Mouse (Mus musculus): ENCODE measurements around the gene Mpst. TPM values are rescaled to one million over a fixed set of nuclear protein-coding genes. Genes with fewer than 3 reads are reported as not detected.

The Mpst gene
- polyA plus RNA-seq, 1 experiment from 2014 or later, result 2.0 TPM

- H3K4me3 ChIP-seq, result no peak overlapping the region
- no peaks in the 10 kb centered on the region for H3K9me3 ChIP-seq
- no peak overlapping the region for H3K27ac ChIP-seq (replicated peaks)
- no peaks in the 10 kb centered on the region for H3K36me3 ChIP-seq
- H3K27me3 ChIP-seq, result 0 out of 2 replicates have a peak, but pooled peaks cover 7% of the 10 kb centered on the region
- 91% methylated on average over 19 of the region's 19 CpGs for WGBS
- H3K4me1 ChIP-seq, result peaks cover 8% of the 10 kb centered on the region
- ATAC-seq (ENCODE audit: low FRiP score, low read depth), result no peak
- no peak overlapping the region for H3K9ac ChIP-seq (replicated peaks)
- H3K4me2 ChIP-seq (replicated peaks), result no peak overlapping the region
Measured at GRCm38 (mm10) chr15:78442231-78442630, 36.0 kb downstream of the Mpst start.

DNA sequence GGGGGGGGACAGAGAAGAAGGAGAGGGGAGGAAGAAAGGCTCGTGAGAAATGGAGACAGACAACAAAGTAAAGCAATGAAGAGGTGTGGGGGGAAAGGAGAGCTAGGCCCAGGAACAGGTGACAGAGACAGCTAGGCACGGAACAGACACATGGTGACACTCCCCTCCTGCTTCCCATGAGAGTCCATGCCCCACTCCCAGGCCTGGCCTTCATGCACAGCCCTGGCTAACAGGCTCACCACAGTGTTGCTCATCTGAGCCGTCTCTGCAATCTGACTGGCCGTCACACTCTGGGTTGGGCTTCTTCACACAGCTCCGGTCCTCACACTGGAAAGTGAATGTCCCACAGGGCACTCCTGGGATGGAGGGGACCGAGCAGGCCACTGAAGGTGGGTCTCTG lies 37.6 kb downstream of the Mpst start:
- Histone ChIP-seq H3K4me1 (peaks cover 3% of the 10 kb centered on the region; the same call in 1 of the 2 replicates), H3K4me2 (replicated peaks) (no peak overlapping the region), H3K27me3 (no peaks in the 10 kb centered on the region), H3K27ac (replicated peaks) (no peak overlapping the region), H3K9ac (replicated peaks) (no peak overlapping the region), H3K36me3 (no peaks in the 10 kb centered on the region), H3K9me3 (no peaks in the 10 kb centered on the region), H3K4me3 (no peak overlapping the region)
- WGBS, result 57% methylated on average over 6 of the region's 6 CpGs
- no peak for ATAC-seq (ENCODE audit: low FRiP score, low read depth)

GRCm38 (mm10) chr15:78447121-78447520 lies 40.9 kb downstream of the Mpst start:
- WGBS, result 31% methylated on average over 7 of the region's 7 CpGs
- Histone ChIP-seq H3K4me1 (peaks cover 13% of the 10 kb centered on the region; the same call in 1 of the 2 replicates), H3K9me3 (no peaks in the 10 kb centered on the region), H3K9ac (replicated peaks) (0 out of 2 replicates have a peak overlapping the region, but pooled peaks have one; percentile 2), H3K27me3 (no peaks in the 10 kb centered on the region), H3K27ac (replicated peaks) (no peak overlapping the region), H3K4me2 (replicated peaks) (no peak overlapping the region), H3K36me3 (no peaks in the 10 kb centered on the region), H3K4me3 (no peak overlapping the region)
- no peak for ATAC-seq (ENCODE audit: low FRiP score, low read depth)

GRCm38 (mm10) chr15:78447746-78448535 lies 41.7 kb downstream of the Mpst start:
- Histone ChIP-seq H3K27ac (replicated peaks) (peak overlapping the region; percentile 68), H3K4me2 (replicated peaks) (peak overlapping the region; percentile 56), H3K36me3 (no peaks in the 10 kb centered on the region), H3K9ac (replicated peaks) (peak overlapping the region; percentile 34), H3K4me1 (peaks cover 13% of the 10 kb centered on the region; the same call in 1 of the 2 replicates), H3K9me3 (no peaks in the 10 kb centered on the region), H3K4me3 (peak overlapping the region; percentile 27), H3K27me3 (no peaks in the 10 kb centered on the region)
- peak; percentile 32; the same call in 1 of the 2 replicates for ATAC-seq (ENCODE audit: low FRiP score, low read depth)
- 2% methylated on average over 22 of the region's 22 CpGs for WGBS

- 68% methylated on average over 6 of the region's 6 CpGs for WGBS
Measured at GRCm38 (mm10) chr15:78449131-78449530, 42.9 kb downstream of the Mpst start.

DNA sequence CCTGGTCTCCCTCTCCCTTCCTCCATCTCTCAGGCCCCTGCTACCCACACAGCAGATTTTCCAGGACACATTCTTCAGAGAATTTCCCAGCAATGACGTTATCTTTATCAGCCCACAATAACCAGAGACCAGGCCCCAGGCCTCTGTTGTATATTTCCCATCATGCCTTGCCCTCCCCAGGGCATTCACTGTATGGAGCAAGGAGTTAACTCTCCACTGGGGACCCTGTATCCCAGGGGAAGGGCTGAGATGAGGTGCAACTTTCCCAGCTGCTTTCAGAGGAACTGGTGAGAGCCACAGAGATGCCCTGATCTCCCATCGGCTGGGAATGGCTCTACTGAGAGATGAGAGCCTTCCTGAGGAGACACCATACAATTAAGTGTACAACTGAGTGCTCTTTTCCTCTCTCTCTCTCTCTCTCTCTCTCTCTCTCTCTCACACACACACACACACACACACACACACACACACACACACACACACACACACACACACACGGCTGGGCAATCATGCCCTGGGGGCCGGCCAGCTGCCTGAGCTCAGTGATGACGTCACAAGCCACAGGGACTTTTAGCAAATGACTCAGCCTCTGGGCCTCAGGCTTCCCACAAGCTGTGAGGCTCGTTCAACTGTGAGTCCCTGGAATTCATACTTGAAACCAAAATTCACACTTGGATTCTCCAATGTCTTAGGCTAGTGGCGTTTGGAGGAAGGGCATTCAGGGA lies 43.6 kb downstream of the Mpst start:
- H3K27me3 ChIP-seq, result no peaks in the 10 kb centered on the region
- peaks cover 13% of the 10 kb centered on the region; the same call in 1 of the 2 replicates for H3K4me1 ChIP-seq
- no peak overlapping the region; the same call in 1 of the 2 replicates for H3K27ac ChIP-seq (replicated peaks)
- H3K4me2 ChIP-seq (replicated peaks), result no peak overlapping the region
- H3K36me3 ChIP-seq, result no peaks in the 10 kb centered on the region
- WGBS, result 51% methylated on average over 7 of the region's 7 CpGs
- H3K4me3 ChIP-seq, result no peak overlapping the region
- H3K9me3 ChIP-seq, result no peaks in the 10 kb centered on the region
- no peak for ATAC-seq (ENCODE audit: low FRiP score, low read depth)
- H3K9ac ChIP-seq (replicated peaks), result no peak overlapping the region

More at GRCm38 (mm10) chr15:78449131-78449530, 42.9 kb downstream of the Mpst start:
- Histone ChIP-seq H3K9me3 (no peaks in the 10 kb centered on the region), H3K4me3 (no peak overlapping the region), H3K4me2 (replicated peaks) (no peak overlapping the region), H3K9ac (replicated peaks) (no peak overlapping the region), H3K36me3 (no peaks in the 10 kb centered on the region), H3K4me1 (peaks cover 13% of the 10 kb centered on the region; the same call in 1 of the 2 replicates), H3K27ac (replicated peaks) (no peak overlapping the region; the same call in 1 of the 2 replicates), H3K27me3 (no peaks in the 10 kb centered on the region)
- no peak for ATAC-seq (ENCODE audit: low FRiP score, low read depth)

DNA sequence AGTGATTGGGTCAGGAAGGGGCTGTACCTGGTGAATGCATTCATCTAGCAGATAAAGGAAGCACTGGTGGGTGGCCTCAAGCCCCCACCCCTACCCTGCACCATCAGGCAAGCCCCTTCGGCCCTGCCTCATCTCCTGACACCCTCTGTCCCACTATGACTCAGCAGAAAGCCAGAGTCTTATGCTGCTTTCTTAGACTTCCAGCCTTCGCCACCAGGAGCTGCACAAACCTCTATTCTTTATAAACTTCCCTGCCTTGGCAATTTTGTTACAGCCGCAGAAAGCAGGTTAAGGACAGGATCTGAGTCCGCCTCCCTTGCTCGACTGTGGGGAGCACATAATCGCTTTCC lies 44.2 kb downstream of the Mpst start:
- no peak overlapping the region for H3K4me2 ChIP-seq (replicated peaks)
- H3K36me3 ChIP-seq, result no peaks in the 10 kb centered on the region
- WGBS, result 88% methylated on average over 6 of the region's 6 CpGs
- H3K27ac ChIP-seq (replicated peaks), result no peak overlapping the region
- ATAC-seq (ENCODE audit: low FRiP score, low read depth), result no peak
- no peaks in the 10 kb centered on the region for H3K27me3 ChIP-seq
- H3K9me3 ChIP-seq, result no peaks in the 10 kb centered on the region
- H3K4me3 ChIP-seq, result no peak overlapping the region
- peaks cover 13% of the 10 kb centered on the region; the same call in 1 of the 2 replicates for H3K4me1 ChIP-seq
- H3K9ac ChIP-seq (replicated peaks), result no peak overlapping the region

GRCm38 (mm10) chr15:78451201-78451600 lies 45.0 kb downstream of the Mpst start:
- Histone ChIP-seq H3K36me3 (no peaks in the 10 kb centered on the region), H3K4me2 (replicated peaks) (no peak overlapping the region), H3K4me1 (peaks cover 13% of the 10 kb centered on the region; the same call in 1 of the 2 replicates), H3K4me3 (no peak overlapping the region), H3K9me3 (no peaks in the 10 kb centered on the region), H3K9ac (replicated peaks) (no peak overlapping the region), H3K27ac (replicated peaks) (no peak overlapping the region), H3K27me3 (no peaks in the 10 kb centered on the region)
- 87% methylated on average over 2 of the region's 2 CpGs for WGBS
- ATAC-seq (ENCODE audit: low FRiP score, low read depth), result no peak

- no peak overlapping the region for H3K9ac ChIP-seq (replicated peaks)
- no peak overlapping the region for H3K4me2 ChIP-seq (replicated peaks)
- H3K9me3 ChIP-seq, result no peaks in the 10 kb centered on the region
- 92% methylated on average over 3 of the region's 3 CpGs for WGBS
- H3K27me3 ChIP-seq, result no peaks in the 10 kb centered on the region
- H3K4me3 ChIP-seq, result no peak overlapping the region
- ATAC-seq (ENCODE audit: low FRiP score, low read depth), result no peak
- peaks cover 12% of the 10 kb centered on the region; the same call in 1 of the 2 replicates for H3K4me1 ChIP-seq
- no peak overlapping the region for H3K27ac ChIP-seq (replicated peaks)
- no peaks in the 10 kb centered on the region for H3K36me3 ChIP-seq
Measured at GRCm38 (mm10) chr15:78452929-78453328, 46.7 kb downstream of the Mpst start.

DNA sequence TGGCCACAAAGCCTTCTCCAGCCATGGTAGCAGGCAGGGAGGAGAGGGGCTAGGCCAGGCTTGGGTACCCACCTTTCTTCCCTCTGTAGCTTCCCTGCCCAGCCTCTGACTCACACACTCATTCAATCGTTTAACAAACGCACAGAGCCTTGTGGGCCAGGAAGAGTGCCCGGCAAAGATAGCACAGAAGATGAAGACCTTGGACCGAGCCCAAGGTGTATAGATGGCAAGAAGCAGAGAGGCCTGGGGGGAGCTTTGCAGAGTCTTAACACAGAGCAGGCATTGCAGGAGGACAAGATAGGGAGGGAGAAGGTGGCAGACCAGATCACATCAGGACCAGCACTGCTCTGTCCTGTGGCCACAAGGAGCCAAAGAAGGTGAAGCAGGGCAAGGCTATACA lies 49.0 kb downstream of the Mpst start:
- peaks cover 5% of the 10 kb centered on the region; the same call in 1 of the 2 replicates for H3K4me1 ChIP-seq
- 83% methylated on average over 4 of the region's 4 CpGs for WGBS
- no peaks in the 10 kb centered on the region for H3K36me3 ChIP-seq
- H3K4me2 ChIP-seq (replicated peaks), result no peak overlapping the region
- H3K9ac ChIP-seq (replicated peaks), result no peak overlapping the region
- no peaks in the 10 kb centered on the region for H3K9me3 ChIP-seq
- no peak overlapping the region for H3K27ac ChIP-seq (replicated peaks)
- ATAC-seq (ENCODE audit: low FRiP score, low read depth), result no peak
- H3K4me3 ChIP-seq, result no peak overlapping the region
- H3K27me3 ChIP-seq, result no peaks in the 10 kb centered on the region

GRCm38 (mm10) chr15:78456051-78456450 lies 49.8 kb downstream of the Mpst start:
- no peaks in the 10 kb centered on the region for H3K9me3 ChIP-seq
- no peak overlapping the region for H3K4me2 ChIP-seq (replicated peaks)
- H3K9ac ChIP-seq (replicated peaks), result no peak overlapping the region
- H3K4me3 ChIP-seq, result no peak overlapping the region
- ATAC-seq (ENCODE audit: low FRiP score, low read depth), result no peak
- no peaks in the 10 kb centered on the region for H3K4me1 ChIP-seq
- 71% methylated on average over 7 of the region's 7 CpGs for WGBS
- no peaks in the 10 kb centered on the region for H3K27me3 ChIP-seq
- no peak overlapping the region for H3K27ac ChIP-seq (replicated peaks)
- no peaks in the 10 kb centered on the region for H3K36me3 ChIP-seq

- ATAC-seq (ENCODE audit: low FRiP score, low read depth), result no peak
- H3K36me3 ChIP-seq, result no peaks in the 10 kb centered on the region
- no peak overlapping the region for H3K27ac ChIP-seq (replicated peaks)
- no peak overlapping the region for H3K9ac ChIP-seq (replicated peaks)
- H3K4me3 ChIP-seq, result no peak overlapping the region
- H3K4me2 ChIP-seq (replicated peaks), result no peak overlapping the region
- H3K9me3 ChIP-seq, result no peaks in the 10 kb centered on the region
- 78% methylated on average over 10 of the region's 10 CpGs for WGBS
- H3K27me3 ChIP-seq, result no peaks in the 10 kb centered on the region
- H3K4me1 ChIP-seq, result no peaks in the 10 kb centered on the region
Measured at GRCm38 (mm10) chr15:78457193-78457592, 51.0 kb downstream of the Mpst start.

Data from midbrain, embryonic 12.5 days (tissue).